Mouse (Mus musculus) olfactory bulb, adult 2 months (tissue): ENCODE measurements at regions not wholly inside any gene's neighbourhood (a gene's known extent, or its start where the extent isn't known, plus 50 kb on each side); places are given as distances from the start of the nearest gene placed in this dataset.

Experiments
- CTCF ChIP-seq: fragments of 200-500 bp; IDR thresholded peaks from 2 replicates; pipeline ENCODE4 v1.5.1; 2012; ENCODE audit warnings: low read depth, mild to moderate bottlenecking, low read length, moderate library complexity; ENCODE audit not compliant: insufficient read depth
- POLR2A ChIP-seq: fragments of 200-500 bp; IDR thresholded peaks from 2 replicates; pipeline ENCODE4 v1.6.1; 2012; ENCODE audit warnings: mild to moderate bottlenecking, low read depth, low read length, moderate library complexity; ENCODE audit not compliant: insufficient read depth

DNA sequence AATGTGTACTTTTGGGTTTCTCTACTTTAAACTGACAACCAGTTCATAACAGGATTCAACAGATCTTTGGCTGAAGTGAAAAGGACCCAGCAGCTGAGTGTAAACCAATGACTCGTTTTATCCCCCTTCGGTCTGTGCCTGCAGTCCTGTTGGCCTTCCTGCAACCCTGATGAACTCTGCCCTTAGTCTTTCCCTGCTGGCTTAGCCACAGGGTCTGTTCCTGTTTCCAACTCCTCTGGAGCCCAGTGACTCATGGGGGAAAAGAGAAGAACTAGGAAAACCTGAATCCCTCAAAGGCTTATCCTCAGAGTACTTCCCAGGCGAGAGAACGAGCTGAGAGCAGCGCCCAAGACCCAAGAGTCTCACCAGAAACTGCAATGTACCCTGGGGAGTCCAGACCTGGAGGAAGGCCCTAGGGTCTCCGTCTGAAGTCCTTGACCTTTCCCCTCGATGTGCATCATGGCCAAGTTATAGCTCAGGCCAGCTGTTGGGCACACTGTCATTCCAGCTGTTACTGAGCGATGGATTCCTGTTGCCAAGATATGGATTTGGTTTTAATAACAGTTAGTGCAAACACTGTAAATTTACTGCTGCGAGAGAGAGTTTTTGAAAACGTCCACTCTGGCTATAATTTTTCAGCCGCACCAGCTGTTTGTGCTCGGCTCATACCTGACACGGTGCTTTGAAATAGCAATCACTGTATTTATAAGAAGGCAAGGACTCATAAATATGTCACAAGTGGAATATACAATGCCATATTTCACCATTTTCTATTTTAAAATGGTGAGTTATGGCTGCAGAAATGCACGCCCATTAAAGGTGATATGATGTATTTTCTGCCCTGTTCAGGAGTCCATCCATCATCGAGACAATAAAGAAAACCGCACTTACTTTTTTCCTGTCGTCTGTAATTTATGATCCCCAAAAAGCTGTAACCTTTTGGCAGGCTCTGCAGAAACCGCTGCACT lies 63.3 kb upstream of the Zfp703 start:
- TF ChIP-seq POLR2A = no peak
- no peak for TF ChIP-seq CTCF
